Mouse (Mus musculus): Measurements from ENCODE around the gene Rpf1. TPM values are rescaled to one million over a fixed set of nuclear protein-coding genes. Genes with fewer than 3 reads are reported as not detected.

Rpf1 gene
- polyA plus RNA-seq, 1 experiment from 2014 or later = 74.2 TPM

DNA sequence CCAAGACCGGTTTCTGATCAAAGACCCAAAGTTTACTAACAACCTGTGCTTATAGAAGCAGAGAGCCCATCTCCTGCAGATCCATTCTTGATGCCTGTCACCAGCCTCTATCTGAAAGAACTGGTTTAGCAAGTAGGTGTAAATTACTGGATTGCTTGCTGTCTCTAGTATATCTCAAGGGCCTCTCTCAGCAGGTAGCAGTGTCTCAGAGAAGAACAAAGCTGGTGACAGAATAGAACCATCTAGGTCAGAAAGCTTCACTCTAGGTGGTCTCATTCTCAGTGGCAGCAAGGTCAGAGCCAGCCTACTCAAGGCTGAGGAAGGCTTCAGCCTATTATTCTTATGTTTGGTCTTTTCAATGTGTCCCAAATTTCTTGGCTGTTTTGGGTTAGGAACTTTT, 22.4 kb upstream of the Rpf1 start:
- H3K9ac ChIP-seq = no peak overlapping the region
- ATAC-seq (ENCODE audit: low FRiP score) = no peak
- H3K27me3 ChIP-seq = no peaks in the 10 kb centered on the region
- WGBS = 62% methylated on average over 1 of the region's 1 CpGs
- H3K27ac ChIP-seq = no peak overlapping the region
- no peak overlapping the region for H3K4me3 ChIP-seq (replicated peaks)
- H3K36me3 ChIP-seq (replicated peaks) = no peaks in the 10 kb centered on the region
- H3K4me2 ChIP-seq = no peak overlapping the region
- no peaks in the 10 kb centered on the region for H3K9me3 ChIP-seq
- no peaks in the 10 kb centered on the region for H3K4me1 ChIP-seq

DNA sequence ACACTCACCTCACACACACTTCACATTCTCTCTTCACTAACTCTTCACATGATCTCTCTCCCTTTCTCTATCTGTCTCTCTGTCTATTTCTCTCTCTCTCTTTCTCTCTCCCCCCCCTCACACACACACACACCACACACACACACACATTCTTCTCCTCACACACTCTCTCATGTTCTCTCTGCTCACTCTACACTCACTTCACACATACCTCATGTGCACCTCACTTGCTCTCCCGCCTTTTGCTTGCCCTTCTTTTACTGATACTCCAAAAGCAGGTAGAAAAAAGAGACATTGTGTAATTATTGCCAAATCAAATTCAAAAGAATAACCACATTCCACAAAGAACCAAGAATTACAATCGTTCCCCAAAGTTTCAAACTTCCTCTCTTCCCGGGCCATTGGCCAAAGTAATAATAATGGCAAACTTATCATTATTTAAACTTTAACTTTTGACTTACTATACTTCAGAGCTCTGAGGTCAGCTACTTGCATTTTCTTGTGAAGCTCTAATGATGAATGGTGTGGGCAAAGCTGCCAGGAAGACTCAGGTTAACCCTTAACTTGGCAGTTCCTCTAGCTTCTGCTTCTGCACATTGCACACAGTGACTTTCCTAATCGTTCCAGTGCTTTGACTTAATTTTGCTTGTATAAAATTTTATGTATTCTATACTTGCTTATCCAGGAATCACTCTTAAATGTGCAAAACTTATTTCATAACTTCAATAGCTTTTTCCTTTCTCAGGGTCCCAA, 19.5 kb upstream of the Rpf1 start:
- Histone ChIP-seq H3K27me3 (no peaks in the 10 kb centered on the region), H3K4me1 (no peaks in the 10 kb centered on the region), H3K27ac (no peak overlapping the region), H3K9ac (no peak overlapping the region), H3K36me3 (replicated peaks) (no peaks in the 10 kb centered on the region), H3K4me3 (replicated peaks) (no peak overlapping the region), H3K4me2 (no peak overlapping the region), H3K9me3 (no peaks in the 10 kb centered on the region)
- WGBS = 94% methylated on average over 4 of the region's 4 CpGs
- no peak for ATAC-seq (ENCODE audit: low FRiP score)

DNA sequence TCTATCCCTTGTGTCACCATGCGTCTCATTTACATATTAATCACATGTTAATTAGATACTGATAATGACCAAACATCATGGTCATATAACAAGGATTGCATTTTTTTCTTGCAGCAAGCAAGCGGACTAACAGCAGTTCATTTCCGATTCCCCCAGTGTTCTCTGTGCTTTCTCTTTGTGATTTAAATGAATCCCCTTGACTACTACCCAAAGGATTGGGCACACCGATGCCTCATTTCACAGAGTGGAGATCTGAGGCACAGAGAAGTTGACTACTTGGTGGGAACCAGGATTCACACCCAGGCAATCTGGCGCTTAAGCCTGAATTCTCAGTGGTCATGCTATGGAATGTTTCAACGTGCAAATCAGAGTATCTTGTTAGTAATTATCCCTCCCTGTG, 13.8 kb upstream of the Rpf1 start:
- Histone ChIP-seq H3K9ac (no peak overlapping the region), H3K27me3 (no peaks in the 10 kb centered on the region), H3K4me1 (no peaks in the 10 kb centered on the region), H3K36me3 (replicated peaks) (no peaks in the 10 kb centered on the region), H3K9me3 (no peaks in the 10 kb centered on the region), H3K27ac (no peak overlapping the region), H3K4me3 (replicated peaks) (no peak overlapping the region), H3K4me2 (no peak overlapping the region)
- no peak for ATAC-seq (ENCODE audit: low FRiP score)
- 53% methylated on average over 6 of the region's 6 CpGs for WGBS

DNA sequence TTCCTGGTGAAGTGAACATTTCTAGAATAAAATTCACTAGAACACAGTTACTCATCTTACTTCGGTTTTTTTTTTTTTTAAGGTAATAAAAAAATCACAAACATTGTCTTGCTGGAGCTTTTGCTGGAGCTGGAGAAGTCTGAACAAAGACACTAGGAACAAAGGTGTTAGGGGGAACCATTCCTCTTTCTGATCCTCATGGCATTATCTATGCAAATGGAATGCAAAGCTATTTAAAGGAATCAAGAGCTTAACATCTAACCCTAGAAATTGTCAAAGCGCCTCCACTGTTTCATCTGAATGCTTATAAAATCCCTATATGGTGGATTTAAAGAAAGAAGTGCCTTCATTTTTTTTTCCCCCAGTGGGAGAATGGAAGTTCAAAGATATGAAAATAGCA, 7.1 kb upstream of the Rpf1 start:
- 40% methylated on average over 2 of the region's 2 CpGs for WGBS
- Histone ChIP-seq H3K9ac (no peak overlapping the region), H3K4me2 (no peak overlapping the region), H3K27ac (no peak overlapping the region), H3K4me3 (replicated peaks) (no peak overlapping the region), H3K27me3 (no peaks in the 10 kb centered on the region), H3K4me1 (no peaks in the 10 kb centered on the region), H3K36me3 (replicated peaks) (no peaks in the 10 kb centered on the region), H3K9me3 (no peaks in the 10 kb centered on the region)
- ATAC-seq (ENCODE audit: low FRiP score) = no peak

DNA sequence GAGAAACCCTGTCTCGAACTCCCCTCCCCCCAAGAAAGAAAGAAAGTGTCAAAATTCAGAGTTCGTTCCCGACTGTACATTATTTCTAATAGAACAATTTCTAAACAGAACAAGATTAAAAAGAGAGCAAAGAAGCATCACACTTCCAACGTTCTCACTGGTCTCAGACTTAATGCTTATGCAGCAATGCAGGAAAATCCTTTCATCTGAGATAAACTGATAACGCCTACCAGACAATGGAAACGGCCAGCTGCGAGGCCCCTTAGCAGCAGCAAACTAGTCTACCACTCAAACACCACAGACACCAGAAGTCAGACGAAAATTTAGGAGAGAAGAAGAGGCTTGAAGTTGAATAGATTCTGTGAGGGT, 407 bp upstream of the Rpf1 start:
- Histone ChIP-seq H3K4me2 (peak overlapping the region; percentile 55), H3K9ac (peak overlapping the region; percentile 86; the same call in 1 of the 2 replicates), H3K4me1 (peaks cover 7% of the 10 kb centered on the region; the same call in 1 of the 2 replicates), H3K27me3 (no peaks in the 10 kb centered on the region), H3K4me3 (replicated peaks) (peak overlapping the region; percentile 84), H3K36me3 (replicated peaks) (peaks cover 21% of the 10 kb centered on the region), H3K27ac (peak overlapping the region; percentile 97), H3K9me3 (no peaks in the 10 kb centered on the region)
- peak; percentile 10; the same call in 1 of the 2 replicates for ATAC-seq (ENCODE audit: low FRiP score)
- 20% methylated on average over 8 of the region's 8 CpGs for WGBS

DNA sequence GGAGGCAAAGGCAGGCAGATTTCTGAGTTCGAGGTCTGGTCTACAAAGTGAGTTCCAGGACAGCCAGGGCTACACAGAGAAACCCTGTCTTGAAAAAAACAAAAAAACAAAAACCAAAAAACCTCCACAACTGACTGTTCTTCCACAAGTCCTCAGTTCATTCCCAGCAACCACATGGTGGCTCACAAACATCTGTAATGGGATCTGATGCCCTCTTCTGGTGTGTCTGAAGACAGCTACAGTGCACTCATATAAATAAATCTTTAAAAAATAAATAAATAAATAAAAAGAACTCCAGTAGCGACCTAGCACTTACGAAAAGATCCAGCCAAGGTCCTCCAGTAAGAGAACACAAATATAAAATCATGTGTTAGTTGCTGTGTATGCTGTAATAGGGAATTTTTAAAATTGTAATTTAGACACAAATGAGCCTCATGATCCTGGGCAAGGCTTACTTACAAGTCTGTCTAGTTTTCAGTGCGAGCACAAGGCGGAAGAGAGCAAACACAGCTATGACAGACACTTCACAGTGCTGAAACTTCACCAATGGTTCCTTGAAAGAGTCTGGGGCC, 917 bp downstream of the Rpf1 start:
- peak; percentile 7; the same call in 1 of the 2 replicates for ATAC-seq (ENCODE audit: low FRiP score)

DNA sequence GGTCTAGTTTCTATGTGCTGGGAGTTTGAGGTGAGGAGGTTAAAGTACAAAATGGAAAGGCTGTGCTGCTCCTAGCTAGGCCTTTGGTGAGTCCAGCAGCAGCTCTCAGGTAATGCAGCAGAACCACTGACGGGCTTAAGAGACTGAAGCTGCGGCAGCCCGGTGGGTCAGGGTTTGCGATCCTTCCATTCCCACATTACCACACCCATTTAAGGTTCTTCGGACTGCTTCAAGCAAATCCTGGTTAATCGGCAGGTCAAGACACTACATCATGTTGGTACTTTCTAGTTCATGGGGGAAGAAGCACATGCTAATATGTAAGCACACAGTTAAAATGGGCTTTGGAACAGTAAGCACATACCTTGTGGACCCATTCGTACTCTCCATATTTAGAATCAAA, 14.5 kb downstream of the Rpf1 start:
- Histone ChIP-seq H3K4me3 (replicated peaks) (no peak overlapping the region), H3K27me3 (no peaks in the 10 kb centered on the region), H3K9ac (no peak overlapping the region), H3K36me3 (replicated peaks) (peaks cover 65% of the 10 kb centered on the region), H3K9me3 (no peaks in the 10 kb centered on the region), H3K4me2 (no peak overlapping the region), H3K27ac (no peak overlapping the region), H3K4me1 (peaks cover 9% of the 10 kb centered on the region)
- 94% methylated on average over 7 of the region's 7 CpGs for WGBS
- ATAC-seq (ENCODE audit: low FRiP score) = no peak

More for the DNA sequence above, 917 bp downstream of the Rpf1 start:
- no peaks in the 10 kb centered on the region for H3K27me3 ChIP-seq
- peak overlapping the region; percentile 86 for H3K9ac ChIP-seq
- 41% methylated on average over 5 of the region's 5 CpGs for WGBS
- H3K36me3 ChIP-seq (replicated peaks) = peaks cover 23% of the 10 kb centered on the region
- H3K4me3 ChIP-seq (replicated peaks) = peak overlapping the region; percentile 84
- peak overlapping the region; percentile 97 for H3K27ac ChIP-seq
- H3K9me3 ChIP-seq = no peaks in the 10 kb centered on the region
- peak overlapping the region; percentile 55 for H3K4me2 ChIP-seq
- peaks cover 7% of the 10 kb centered on the region; the same call in 1 of the 2 replicates for H3K4me1 ChIP-seq

DNA sequence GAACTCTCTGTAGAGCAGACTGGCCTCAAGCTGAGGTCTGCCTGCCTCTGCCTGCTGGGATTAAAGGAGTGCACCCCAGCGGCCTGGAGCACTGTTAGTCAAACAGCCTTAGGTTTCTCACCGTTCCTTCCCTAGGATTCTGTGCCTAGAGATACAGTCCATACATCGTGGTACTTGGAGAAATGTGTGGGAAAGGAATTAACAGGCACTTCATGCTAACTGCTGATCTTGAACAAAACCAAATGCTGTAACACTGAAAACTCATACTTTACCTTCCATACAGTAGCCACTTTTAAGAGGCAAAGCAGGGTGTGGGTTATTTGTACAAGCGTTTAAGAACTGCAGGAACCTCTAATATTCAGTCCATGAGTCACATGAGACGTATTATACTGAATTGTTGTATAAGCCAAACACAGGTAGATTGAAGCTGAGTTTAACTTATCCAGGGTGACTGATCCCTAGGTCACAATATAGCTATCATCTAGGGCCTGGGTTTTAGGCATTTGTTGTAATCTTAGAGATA, 19.6 kb downstream of the Rpf1 start:
- H3K9me3 ChIP-seq = no peaks in the 10 kb centered on the region
- no peak overlapping the region; the same call in 1 of the 2 replicates for H3K9ac ChIP-seq
- H3K4me1 ChIP-seq = peaks cover 22% of the 10 kb centered on the region
- H3K27me3 ChIP-seq = no peaks in the 10 kb centered on the region
- no peak overlapping the region for H3K27ac ChIP-seq
- H3K4me2 ChIP-seq = peak overlapping the region; percentile 61
- ATAC-seq (ENCODE audit: low FRiP score) = no peak
- peaks cover 27% of the 10 kb centered on the region for H3K36me3 ChIP-seq (replicated peaks)
- peak overlapping the region; percentile 82 for H3K4me3 ChIP-seq (replicated peaks)
- WGBS = 72% methylated on average over 5 of the region's 5 CpGs

DNA sequence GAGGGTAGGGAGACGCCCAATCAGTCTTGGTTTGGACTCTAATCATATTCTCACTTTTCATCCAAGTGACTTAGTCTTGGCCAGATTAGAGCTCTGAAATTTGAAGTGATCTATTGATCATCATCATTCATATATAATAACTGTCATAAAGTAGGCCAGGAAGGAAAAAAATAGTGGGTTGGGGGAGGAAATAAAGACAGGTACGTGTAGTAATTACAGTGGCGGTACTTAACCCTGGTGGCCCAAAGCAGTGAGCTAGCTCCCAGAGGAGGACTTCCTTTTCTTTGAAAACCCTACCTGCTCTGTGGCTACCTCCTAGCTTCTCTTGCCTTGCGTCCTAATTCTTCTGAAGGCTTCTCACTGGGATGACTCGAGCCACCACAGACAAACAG, 20.4 kb downstream of the Rpf1 start:
- H3K27ac ChIP-seq = no peak overlapping the region
- peak overlapping the region; percentile 82 for H3K4me3 ChIP-seq (replicated peaks)
- peaks cover 22% of the 10 kb centered on the region for H3K4me1 ChIP-seq
- peak overlapping the region; percentile 61 for H3K4me2 ChIP-seq
- H3K27me3 ChIP-seq = no peaks in the 10 kb centered on the region
- H3K9ac ChIP-seq = peak overlapping the region; percentile 76
- H3K36me3 ChIP-seq (replicated peaks) = peaks cover 20% of the 10 kb centered on the region
- no peak for ATAC-seq (ENCODE audit: low FRiP score)
- no peaks in the 10 kb centered on the region for H3K9me3 ChIP-seq
- WGBS = 11% methylated on average over 5 of the region's 5 CpGs

DNA sequence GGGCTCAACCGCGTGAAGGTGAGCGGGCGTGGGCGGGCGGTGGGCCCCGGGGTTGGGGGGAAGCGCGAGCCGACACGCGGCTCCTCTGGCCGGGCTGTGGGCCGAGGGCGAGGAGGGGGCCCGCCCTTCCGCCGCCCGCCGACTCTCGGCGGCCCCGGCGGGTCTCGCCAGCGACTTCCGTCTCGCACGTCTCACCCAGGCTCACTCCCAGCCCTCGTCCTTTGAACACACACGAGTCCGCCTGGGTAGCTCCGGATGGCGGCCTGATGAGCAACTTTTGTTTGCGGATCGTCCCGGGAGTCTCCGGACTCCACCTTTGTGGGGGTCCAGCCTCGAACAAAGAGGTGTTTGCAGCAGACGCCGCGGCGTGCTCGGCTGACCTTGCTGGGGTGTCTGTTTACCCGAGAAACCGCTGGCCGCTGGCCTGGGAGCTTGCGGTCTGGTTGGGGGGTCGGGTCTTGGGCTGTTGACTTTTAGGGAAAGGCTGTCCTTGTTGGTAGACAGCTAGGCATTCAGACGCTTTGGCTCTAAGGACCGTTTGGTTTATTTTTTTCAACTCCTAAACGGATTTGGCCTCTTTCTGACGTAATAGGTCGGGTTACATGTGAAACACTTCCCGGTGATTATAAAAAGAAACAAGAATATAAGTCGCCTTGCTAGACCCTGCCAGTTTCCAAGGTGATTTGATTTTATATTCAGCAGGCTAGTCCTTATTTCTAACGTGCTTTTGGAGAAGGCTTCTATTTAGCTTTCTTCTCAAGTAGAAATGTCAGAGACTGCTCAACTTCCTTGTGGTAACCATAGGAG, 21.0 kb downstream of the Rpf1 start:
- Histone ChIP-seq H3K9me3 (no peaks in the 10 kb centered on the region), H3K27me3 (no peaks in the 10 kb centered on the region), H3K4me2 (peak overlapping the region; percentile 61), H3K27ac (peak overlapping the region; percentile 82), H3K9ac (peak overlapping the region; percentile 76), H3K36me3 (replicated peaks) (peaks cover 15% of the 10 kb centered on the region), H3K4me1 (peaks cover 22% of the 10 kb centered on the region), H3K4me3 (replicated peaks) (peak overlapping the region; percentile 82)
- ATAC-seq (ENCODE audit: low FRiP score) = no peak
- 0% methylated on average over 31 of the region's 57 CpGs for WGBS

DNA sequence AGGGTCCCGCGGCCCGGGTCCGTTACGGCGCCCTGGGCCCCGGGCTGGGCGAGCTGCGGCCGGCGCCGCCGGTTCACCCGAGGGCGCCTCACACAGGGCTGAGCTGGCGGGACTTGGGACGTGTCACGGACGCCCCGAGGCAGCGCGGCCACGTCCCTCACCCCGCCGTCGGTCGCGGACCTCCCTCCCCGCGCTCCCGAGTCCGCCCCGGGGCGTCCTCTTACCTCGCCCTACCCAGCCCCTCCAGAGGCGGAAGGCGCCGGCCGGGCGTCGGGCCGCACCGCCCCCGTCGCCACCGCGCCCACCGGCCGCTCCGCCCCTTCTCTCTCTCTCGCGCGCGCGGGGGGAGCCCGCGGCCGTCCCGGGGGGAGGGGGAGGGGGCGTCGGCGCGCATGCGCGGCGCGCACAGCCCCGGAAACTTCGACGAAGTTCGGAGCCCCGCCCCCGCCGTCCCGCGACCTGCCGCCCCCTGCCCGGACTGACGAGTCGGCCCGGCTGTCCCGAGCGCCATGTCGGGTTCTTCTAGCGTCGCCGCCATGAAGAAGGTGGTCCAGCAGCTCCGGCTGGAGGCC, 21.7 kb downstream of the Rpf1 start, which contains the start of the genes Spata1 and Gng5:
Spata1 (minus strand) TSS at position 323 of the 572 bp plus-strand sequence.
Gng5 (plus strand) TSS at position 377 of the 572 bp plus-strand sequence.
- peak; percentile 94 for ATAC-seq (ENCODE audit: low FRiP score)
- Histone ChIP-seq H3K4me2 (peak within 1 kb of the TSS; percentile 61), H3K9me3 (no peaks in the 10 kb centered on the region), H3K36me3 (replicated peaks) (peaks cover 15% of the 10 kb centered on the region), H3K9ac (peak within 1 kb of the TSS; percentile 76), H3K27me3 (no peaks in the 10 kb centered on the region), H3K4me1 (peaks cover 22% of the 10 kb centered on the region), H3K4me3 (replicated peaks) (peak within 1 kb of the TSS; percentile 82), H3K27ac (peak within 1 kb of the TSS; percentile 82)
- WGBS = under 1% methylated on average over 41 of the region's 88 CpGs

DNA sequence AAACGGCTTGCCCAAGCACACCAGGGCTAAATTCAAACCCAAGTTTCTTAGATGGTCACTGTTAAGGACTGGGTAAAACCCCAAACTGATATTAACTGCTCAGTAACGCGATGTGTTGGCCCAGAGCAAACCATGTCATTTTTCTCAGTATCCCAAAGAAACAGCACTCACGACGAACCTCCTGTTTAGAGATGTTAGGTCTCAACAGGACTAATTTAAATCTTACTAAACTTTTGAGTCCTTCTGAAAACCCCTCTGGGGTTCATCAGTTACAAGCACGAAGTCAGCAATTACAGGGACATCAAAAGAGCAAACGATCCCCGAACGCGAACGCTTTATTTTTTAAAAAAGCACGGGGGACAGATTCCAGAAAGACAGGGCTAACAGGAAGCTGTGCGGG, 22.2 kb downstream of the Rpf1 start:
- peak overlapping the region; percentile 61 for H3K4me2 ChIP-seq
- peaks cover 22% of the 10 kb centered on the region for H3K4me1 ChIP-seq
- WGBS = 4% methylated on average over 13 of the region's 13 CpGs
- peaks cover 10% of the 10 kb centered on the region for H3K36me3 ChIP-seq (replicated peaks)
- H3K9ac ChIP-seq = peak overlapping the region; percentile 76
- no peak for ATAC-seq (ENCODE audit: low FRiP score)
- peak overlapping the region; percentile 82 for H3K4me3 ChIP-seq (replicated peaks)
- H3K27me3 ChIP-seq = no peaks in the 10 kb centered on the region
- peak overlapping the region; percentile 82 for H3K27ac ChIP-seq
- H3K9me3 ChIP-seq = no peaks in the 10 kb centered on the region
